Mouse (Mus musculus) lung, postnatal 14 days (tissue): ENCODE data around the gene Ssx2ip.
"Not testable (repeated sequence)": the region's sequence is repeated elsewhere in the genome, so short reads cannot be mapped to it uniquely, and the experiment has no call there.

ENCODE experiments used
- DNase-seq: peaks from one replicate; pipeline ENCODE4 v3.0.0; 2021

Ssx2ip gene

DNA sequence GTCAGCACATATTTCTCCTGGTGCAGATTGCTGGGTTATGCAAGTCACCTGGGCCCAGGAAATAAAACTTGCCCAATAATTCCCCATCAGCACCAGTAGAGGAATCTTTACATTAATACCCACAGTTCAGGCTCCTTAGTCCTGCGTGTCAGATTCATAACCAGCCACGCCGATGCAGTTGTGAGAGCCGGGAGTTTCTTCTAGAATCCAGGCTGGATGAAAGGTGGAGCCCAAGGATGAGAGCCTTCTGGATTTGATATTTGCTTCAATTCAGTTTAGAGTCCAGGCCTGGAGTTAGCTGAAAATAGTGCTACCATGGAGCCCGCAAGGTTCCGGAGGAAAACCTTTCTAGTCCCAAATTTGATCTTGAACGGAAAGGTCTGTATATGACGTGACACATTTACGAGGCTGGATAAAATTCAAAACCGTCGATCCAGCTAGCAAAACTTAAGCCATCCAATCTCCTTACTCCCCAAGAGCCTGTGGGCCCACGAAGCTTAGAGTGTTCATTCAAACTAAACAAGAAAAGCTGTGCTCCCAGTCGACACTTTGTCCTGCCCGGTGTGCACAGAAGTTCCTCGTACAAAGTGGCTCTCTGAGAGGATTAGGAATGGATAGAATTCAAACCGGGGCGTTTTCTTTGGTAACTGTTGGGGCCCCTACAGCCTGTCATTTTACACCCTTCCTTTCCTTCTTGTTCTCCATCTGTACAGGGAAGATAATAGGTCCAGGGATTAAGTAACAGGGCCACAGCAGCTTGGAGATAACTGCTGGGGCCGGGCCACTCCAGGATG, 968 bp downstream of the Ssx2ip start:
- DNase-seq, result no peak

- peak; percentile 70 for DNase-seq
Measured at GRCm38 (mm10) chr3:146406007-146406341, 1.5 kb downstream of the Ssx2ip start.

DNA sequence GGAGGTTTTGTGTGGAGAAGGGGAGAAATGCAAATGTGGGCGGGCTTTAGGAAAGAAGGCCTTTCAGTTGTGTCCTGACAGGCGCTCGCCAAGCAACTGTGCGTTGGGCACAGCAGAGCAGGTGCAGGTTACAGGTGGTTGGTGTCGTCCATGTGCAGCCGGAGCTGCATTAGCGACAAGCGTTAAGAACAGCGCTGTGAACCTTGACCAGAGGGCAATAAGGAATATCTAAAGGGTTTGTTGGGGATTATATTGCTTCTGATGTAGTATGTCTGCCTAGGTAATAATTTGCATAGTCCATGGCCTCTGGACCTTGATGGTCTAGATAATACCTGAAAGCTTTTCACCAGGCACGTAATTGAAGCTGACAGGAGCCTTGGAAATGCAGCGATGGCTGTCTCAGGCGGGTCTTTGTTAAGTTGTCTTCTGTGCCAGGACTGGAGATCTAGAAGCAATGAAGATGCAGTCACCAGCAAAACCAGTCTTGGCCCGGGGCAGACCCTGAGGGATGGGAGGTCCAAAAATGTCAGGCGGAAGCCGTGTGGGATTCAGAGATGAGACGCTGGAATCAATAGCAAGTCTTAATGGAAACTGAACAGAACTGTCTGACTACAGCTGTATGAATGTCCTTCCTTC, 2.8 kb downstream of the Ssx2ip start:
- no peak for DNase-seq

- no peak for DNase-seq
Measured at GRCm38 (mm10) chr3:146410114-146410513, 5.7 kb downstream of the Ssx2ip start.

GRCm38 (mm10) chr3:146412008-146412407, 7.6 kb downstream of the Ssx2ip start:
- DNase-seq, result no peak

DNA sequence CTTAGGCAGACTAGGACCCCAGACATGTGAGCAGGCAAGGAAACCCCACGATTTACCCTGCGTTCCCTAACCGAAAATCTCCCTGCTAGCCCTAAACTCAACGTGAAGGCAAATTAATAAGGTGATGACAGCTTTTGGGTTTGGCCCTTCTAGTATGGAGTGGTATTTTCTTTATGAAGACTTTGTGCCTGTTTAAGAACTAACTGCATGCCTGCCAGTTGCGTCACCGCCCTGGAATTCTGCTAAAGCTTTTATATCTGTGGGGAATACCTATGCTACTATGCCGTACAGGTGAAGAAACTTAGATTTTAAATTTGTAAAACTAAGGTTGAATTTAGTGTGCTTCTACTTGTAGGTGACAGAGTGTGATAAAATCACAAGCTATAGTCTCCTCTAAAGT, 8.0 kb downstream of the Ssx2ip start:
- no peak for DNase-seq

- no peak for DNase-seq
Measured at GRCm38 (mm10) chr3:146413016-146413415, 8.6 kb downstream of the Ssx2ip start.

DNA sequence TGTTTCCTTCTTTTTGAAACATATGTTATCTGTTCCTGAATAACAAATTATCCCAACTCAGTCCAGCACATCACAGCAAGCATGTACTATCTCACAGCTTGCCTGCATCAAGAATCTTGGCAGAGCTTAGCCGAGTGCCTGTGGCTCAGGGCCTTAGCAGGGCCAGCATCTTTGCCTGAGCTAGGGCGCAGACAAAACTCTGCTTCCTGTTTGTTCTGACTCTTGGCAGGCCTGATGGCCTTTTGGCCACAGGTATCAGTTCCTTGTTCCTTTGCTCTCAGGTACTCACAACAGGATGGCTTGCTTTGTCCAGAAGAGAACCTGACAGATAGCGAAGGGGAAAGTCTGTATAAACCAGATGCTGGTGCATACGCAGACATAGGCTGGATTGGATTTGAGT, 9.6 kb downstream of the Ssx2ip start:
- no peak for DNase-seq

GRCm38 (mm10) chr3:146414555-146414954, 10.1 kb downstream of the Ssx2ip start:
- no peak for DNase-seq

DNA sequence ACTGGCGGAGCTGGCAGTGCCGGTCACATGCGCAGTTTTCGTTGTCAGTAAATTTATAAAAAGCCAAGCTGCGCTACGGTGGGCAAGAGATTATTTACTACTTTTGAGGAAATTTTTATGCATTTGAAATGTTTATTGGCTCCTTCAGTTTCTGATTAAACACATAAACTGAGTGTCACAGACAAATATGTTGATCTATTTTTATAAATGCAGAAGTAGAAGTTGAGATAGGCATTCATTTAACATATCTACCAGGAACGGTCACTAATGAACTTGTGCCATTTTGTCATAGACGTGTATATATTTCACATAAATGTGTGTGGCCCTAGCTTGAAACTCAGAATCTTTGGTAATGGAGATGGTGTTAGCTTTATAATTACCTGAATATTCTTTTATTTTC, 13.4 kb downstream of the Ssx2ip start:
- no peak for DNase-seq

GRCm38 (mm10) chr3:146418901-146419300, 14.5 kb downstream of the Ssx2ip start:
- DNase-seq, result no peak

DNA sequence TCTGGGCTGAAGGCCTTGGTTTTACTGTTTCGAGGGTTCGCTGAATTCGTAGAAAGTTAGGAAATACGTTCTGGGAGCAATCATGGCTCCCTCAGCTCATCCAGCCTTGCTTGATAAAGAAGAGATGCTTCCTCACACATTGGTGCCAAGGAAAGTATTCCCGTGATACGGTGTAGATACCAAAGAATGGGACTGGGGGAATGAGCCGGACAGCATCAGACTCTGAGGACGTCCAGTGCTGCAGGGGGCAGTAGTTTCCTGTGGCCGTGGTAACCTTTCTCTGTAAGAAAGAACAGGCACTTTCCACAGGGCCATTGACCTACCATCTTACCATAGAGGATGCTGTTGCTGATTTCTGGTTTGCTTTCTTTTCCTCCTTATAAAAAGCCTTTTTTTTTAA, 15.1 kb downstream of the Ssx2ip start:
- no peak for DNase-seq

DNA sequence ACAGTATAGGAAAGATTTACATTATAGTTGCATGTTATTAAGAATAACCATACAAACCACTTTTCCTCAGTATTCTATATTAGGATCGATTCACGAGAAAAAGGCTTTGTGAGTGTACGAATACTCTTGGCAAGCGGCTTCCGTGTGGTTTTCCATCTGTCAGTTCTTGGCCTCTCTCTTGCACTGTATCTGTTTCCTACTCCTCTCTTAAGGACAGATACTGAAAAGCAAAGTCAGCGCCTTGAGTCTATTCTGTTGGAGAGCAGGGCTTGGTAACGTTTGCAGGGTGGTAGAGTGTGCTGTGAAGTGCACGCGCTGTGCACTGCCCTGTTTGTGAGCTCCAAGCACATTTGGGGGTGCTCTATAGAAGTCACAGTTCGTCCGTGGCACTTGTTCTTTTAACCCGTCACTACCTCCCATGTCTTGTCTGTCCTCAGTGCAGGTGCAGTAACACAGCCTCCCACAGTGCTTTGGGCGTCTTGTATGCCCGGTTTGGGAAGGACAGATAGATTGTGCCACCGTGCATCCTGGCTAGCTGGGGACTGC, 15.6 kb downstream of the Ssx2ip start:
- no peak for DNase-seq

DNA sequence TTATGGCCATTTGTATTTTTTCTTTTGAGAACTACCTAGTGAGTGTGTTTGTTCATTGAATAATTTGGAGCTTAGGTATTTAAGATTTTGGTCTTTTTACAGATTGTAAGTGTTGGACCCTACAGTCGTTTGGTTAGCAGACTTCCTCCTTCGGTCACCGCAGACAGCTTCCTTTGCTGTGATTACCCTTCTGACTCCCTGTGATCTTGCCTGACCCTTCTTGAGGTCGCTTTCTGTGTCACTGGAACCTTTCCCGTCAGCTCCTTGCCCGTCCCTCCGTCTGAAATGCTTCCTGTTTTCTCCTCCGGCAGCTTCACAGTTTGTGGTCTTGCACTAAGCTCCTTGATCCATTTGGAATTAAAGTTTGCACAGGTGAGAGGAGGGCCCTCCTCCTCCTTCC, 17.3 kb downstream of the Ssx2ip start:
- no peak for DNase-seq

GRCm38 (mm10) chr3:146423710-146424109, 19.3 kb downstream of the Ssx2ip start:
- DNase-seq, result no peak

- no peak for DNase-seq
Measured at GRCm38 (mm10) chr3:146424306-146424900, 20.0 kb downstream of the Ssx2ip start.

DNA sequence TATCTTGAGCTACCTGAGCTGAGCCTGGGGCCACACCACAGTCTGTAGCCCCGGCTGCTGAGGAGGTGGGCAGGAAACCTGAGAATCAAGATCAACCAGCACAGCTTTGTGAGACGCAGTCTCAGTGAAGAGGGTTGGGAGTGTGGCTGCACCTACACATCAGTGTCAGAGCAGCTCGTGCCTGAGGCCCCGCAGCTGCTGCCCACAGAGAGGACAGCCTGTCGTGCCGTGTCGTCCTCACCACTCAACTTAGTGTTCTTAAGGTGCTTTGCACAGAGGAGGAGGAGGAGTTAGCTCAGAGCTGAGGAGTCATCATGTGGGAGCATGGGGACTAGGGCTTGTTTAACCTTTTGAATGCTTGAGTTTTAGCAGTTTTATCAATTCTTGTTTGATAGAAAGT, 21.5 kb downstream of the Ssx2ip start:
- DNase-seq, result no peak

GRCm38 (mm10) chr3:146426489-146426888, 22.0 kb downstream of the Ssx2ip start:
- DNase-seq, result no peak

DNA sequence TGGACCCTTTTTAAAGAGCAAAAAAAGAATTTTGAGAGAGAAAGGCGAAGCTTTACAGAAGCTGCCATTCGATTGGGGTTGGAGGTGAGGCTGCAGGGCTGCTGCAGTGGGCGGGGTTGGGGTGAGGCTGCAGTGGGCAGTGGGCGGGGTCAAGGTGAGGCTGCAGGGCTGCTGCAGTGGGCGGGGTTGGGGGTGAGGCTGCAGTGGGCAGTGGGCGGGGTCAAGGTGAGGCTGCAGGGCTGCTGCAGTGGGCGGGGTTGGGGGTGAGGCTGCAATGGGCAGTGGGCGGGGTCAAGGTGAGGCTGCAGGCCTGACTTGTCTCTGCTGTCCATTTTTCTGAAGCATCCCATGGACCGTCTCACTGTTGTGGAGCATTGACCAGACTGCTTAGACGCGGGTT, 28.6 kb downstream of the Ssx2ip start:
- DNase-seq, result not testable (repeated sequence)

- DNase-seq, result no peak
Measured at GRCm38 (mm10) chr3:146433681-146434350, 29.4 kb downstream of the Ssx2ip start.

DNA sequence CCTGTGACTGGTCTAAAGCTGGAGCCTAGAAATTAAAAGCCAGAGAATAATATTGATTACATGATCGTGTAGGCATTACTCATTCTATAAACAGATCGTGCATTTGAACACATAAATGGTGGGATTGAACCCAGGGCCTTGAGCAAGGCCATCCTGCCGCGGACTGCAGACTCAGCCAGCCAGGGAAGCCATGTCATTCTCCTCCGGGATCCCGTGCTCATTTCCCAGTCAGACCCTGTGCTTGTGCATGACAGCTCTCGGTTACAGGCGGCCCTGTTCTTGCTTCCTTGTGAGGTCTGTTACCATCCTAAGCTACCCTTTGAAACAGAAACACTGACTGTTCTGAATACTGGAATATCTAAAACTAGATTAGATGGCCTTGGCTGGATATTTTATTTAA, 30.2 kb downstream of the Ssx2ip start:
- no peak for DNase-seq

GRCm38 (mm10) chr3:146435533-146435932, 31.1 kb downstream of the Ssx2ip start:
- DNase-seq, result no peak

DNA sequence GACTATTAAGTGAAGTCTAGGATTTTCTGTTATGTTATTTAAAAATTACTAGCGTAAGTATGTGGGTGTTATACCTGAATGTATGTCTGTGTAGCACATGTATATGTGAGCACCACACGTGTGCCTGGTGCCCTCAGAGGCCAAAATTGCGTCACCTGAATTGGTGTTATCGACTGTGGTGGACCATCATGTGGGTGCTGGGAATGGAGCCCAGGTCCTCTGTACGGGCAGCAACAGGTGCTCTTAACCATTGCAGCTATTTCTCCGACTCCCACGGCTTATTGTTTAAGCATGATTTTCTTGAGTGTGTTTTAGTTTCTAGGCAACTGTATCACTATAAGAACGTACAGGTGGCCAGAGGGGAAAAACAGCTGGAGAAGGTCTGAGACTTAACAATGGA, 31.7 kb downstream of the Ssx2ip start:
- no peak for DNase-seq

GRCm38 (mm10) chr3:146440011-146440410, 35.6 kb downstream of the Ssx2ip start:
- DNase-seq, result no peak
